Mouse (Mus musculus) myocyte (in vitro differentiated cells): ENCODE results near the gene Cldn3.
"Not testable (repeated sequence)": the region's sequence is repeated elsewhere in the genome, so short reads cannot be mapped to it uniquely, and the experiment has no call there.

ENCODE experiments used
- E2F4 ChIP-seq: IDR thresholded peaks from one replicate; pipeline ENCODE4 v1.6.1; 2011; ENCODE audit warnings: mild to moderate bottlenecking, control low read depth, moderate library complexity; ENCODE audit not compliant: insufficient read depth
- MAX ChIP-seq: IDR thresholded peaks from one replicate; pipeline ENCODE4 v1.6.1; 2011; ENCODE audit warnings: low read depth, mild to moderate bottlenecking, control low read depth
- MYOG ChIP-seq, 3 experiments: IDR thresholded peaks; one replicate each; pipeline ENCODE4 v1.6.1; 2011; ENCODE audit warnings: control low read depth in 2 of 3, low read depth in 2 of 3, mild to moderate bottlenecking in 2 of 3; ENCODE audit not compliant: insufficient read length in 2 of 3, control insufficient read depth in 1 of 3, insufficient read depth in 1 of 3
- POLR2A ChIP-seq: IDR thresholded peaks from one replicate; pipeline ENCODE4 v1.6.1; 2011; ENCODE audit warnings: low read depth, mild to moderate bottlenecking, control low read depth, moderate library complexity; ENCODE audit not compliant: insufficient read length
- POLR2AphosphoS2 ChIP-seq: IDR thresholded peaks from one replicate; pipeline ENCODE4 v1.6.1; 2011; ENCODE audit warnings: low read depth, control low read depth; ENCODE audit not compliant: insufficient read length
- USF1 ChIP-seq: IDR thresholded peaks from one replicate; pipeline ENCODE4 v1.6.1; 2011; ENCODE audit warnings: low read depth, mild to moderate bottlenecking, control low read depth, moderate library complexity

DNA sequence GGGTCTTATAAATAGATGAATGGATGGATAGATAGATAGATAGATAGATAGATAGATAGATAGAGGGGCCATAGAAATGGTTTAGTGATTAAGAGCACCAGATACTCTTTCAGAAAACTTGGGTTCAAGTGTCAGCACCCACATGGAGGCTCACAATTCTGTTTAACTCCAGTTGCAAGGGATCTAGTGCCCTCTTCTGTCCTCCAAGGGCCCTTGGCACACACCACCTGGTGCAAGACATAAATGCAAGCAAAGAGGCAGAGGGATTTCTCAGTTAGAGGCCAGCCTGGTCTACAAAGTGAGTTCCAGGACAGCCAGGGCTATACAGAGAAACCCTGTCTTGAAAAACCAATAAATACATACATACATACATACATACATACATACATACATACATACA lies 21.4 kb upstream of the Cldn3 start:
- not testable (repeated sequence) for TF ChIP-seq POLR2AphosphoS2; POLR2A; USF1; MYOG (IDR thresholded peaks at IDR 0.05; ENCODE audit: control insufficient read depth in 1 of 3, insufficient read depth in 1 of 3, insufficient read length in 2 of 3, low read depth in 2 of 3); E2F4; MAX
